Mouse (Mus musculus): Measurements from ENCODE around the gene Slc7a11.

DNA sequence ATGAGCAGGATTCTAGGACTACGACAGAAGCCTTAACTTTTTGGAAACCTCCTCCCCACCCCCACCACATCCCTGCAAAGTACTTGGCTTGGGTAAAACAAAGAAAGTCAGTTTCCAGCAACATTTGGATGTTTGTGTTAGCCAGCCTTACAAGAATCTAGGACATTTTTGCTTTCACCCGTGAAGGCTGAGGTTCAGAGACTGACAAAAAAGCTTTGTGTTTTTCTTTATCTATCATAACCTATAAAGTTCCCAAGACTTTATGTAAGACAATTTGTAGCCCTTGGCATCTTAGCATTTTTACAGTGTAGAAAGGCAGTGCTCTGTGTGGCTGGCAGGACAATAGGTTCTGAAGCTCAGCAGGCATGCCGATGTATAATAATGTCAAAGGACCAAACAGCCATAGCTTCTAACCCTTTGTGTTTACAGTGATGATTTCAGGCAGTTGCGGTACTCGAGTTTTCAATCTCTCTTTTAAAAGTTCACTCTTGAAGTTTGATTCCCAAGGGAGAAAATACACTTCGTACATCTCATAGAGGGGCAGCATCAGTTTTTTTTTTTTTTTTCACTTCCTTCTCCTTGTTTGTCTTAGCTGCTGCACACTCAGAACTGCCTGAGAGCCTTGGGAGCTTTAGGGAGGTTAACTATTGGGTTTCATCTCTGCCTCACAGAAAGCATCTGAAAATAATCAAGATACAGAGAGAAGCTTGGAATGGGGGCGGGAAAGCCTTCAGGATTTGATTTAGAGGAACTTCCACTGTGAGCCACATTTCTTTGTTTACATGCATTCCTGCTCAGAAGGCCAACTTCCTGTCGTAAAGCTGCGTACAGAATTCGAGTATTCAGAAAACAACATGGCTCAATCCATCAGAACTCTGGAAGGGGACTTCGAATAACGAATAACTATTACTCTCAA is 534.7 kb downstream of the Slc7a11 start:
- TF ChIP-seq CTCF (IDR thresholded peaks at IDR 0.05; ENCODE audit: low read depth, low read length) (no peak), GATA1 (IDR thresholded peaks at IDR 0.05; ENCODE audit: borderline replicate concordance, low read length) (no peak), TAL1 (conservative IDR thresholded peaks at IDR 0.05; ENCODE audit: low read depth, low read length) (no peak), POLR2AphosphoS5 (IDR thresholded peaks at IDR 0.05; ENCODE audit: insufficient replicate concordance, low read depth, low read length) (no peak), GATA2 (IDR thresholded peaks at IDR 0.05; ENCODE audit: borderline replicate concordance, low read depth, low read length) (no peak)
